Mouse (Mus musculus) kidney, embryonic 14.5 days (tissue): ENCODE data around the gene Ptpn5. TPM values are rescaled to one million over a fixed set of nuclear protein-coding genes. Genes with fewer than 3 reads are reported as not detected.

ENCODE experiments used
- ATAC-seq: fragments of 200-750 bp; cut with Nextera tagmentation; 2 replicates; pipeline ENCODE4 v1.8.0; 2017; ENCODE audit warnings: moderate number of reproducible peaks, mild to moderate bottlenecking, moderate TSS enrichment, moderate library complexity; ENCODE audit not compliant: low FRiP score, low TSS enrichment
- H3K27ac ChIP-seq: fragments of 300-500 bp; sonication (generic); 2 replicates; pipeline ENCODE4 v1.5.1; 2014; ENCODE audit warnings: low read depth, mild to moderate bottlenecking, low read length, moderate library complexity, mixed read lengths
- H3K27me3 ChIP-seq: fragments of 300-500 bp; sonication (generic); 2 replicates; pipeline ENCODE4 v1.6.1; 2014; ENCODE audit warnings: mild to moderate bottlenecking, low read length; ENCODE audit not compliant: control insufficient read depth, insufficient read depth
- H3K36me3 ChIP-seq: fragments of 300-500 bp; sonication (generic); 2 replicates; pipeline ENCODE4 v1.6.1; 2014; ENCODE audit warnings: low read length, mixed read lengths; ENCODE audit not compliant: control insufficient read depth, insufficient read depth
- H3K4me1 ChIP-seq: fragments of 300-500 bp; sonication (generic); 2 replicates; pipeline ENCODE4 v1.6.1; 2014; ENCODE audit warnings: low read length, mixed read lengths; ENCODE audit not compliant: control insufficient read depth, insufficient read depth
- H3K4me2 ChIP-seq: fragments of 300-500 bp; sonication (generic); replicated peaks from 2 replicates; pipeline ENCODE4 v1.6.1; 2014; ENCODE audit warnings: low read depth, mild to moderate bottlenecking, low read length
- H3K4me3 ChIP-seq: fragments of 300-500 bp; sonication (generic); 2 replicates; pipeline ENCODE4 v1.5.1; 2014; ENCODE audit warnings: mild to moderate bottlenecking, low read length
- H3K9ac ChIP-seq: fragments of 300-500 bp; sonication (generic); 2 replicates; pipeline ENCODE4 v1.6.1; 2014; ENCODE audit warnings: low read depth, mild to moderate bottlenecking, low read length, moderate library complexity
- H3K9me3 ChIP-seq: fragments of 300-500 bp; sonication (generic); 2 replicates; pipeline ENCODE4 v1.6.1; 2016; ENCODE audit warnings: low read length; ENCODE audit not compliant: control insufficient read depth
- WGBS: fragments of 180-500 bp; shearing (Covaris S2); extraction: QIAGEN DNeasy Blood & Tissue Kit; methylation state at CpG from one replicate; pipeline ENCODE4 v1.1.7; 2014; 5-methylcytosine and 5-hydroxymethylcytosine counted together
- polyA plus RNA-seq: library from polyadenylated mRNA; unstranded; fragments of >200 nt; fragmentation: Nextera tagmentation; extraction: Ambion mirVana; gene quantifications from 2 replicates; pipeline ENCODE4 v1.2.1, GENCODE M21; 2014

The Ptpn5 gene
- polyA plus RNA-seq, 1 experiment from 2014 or later: 0.57 TPM

GRCm38 (mm10) chr7:47122026-47122425 is 11.5 kb downstream of the Ptpn5 start:
- Histone ChIP-seq H3K4me3 (no peak overlapping the region), H3K27ac (no peak overlapping the region), H3K36me3 (no peaks in the 10 kb centered on the region), H3K9ac (no peak overlapping the region), H3K4me2 (no peak overlapping the region), H3K27me3 (no peaks in the 10 kb centered on the region), H3K9me3 (no peaks in the 10 kb centered on the region), H3K4me1 (no peaks in the 10 kb centered on the region)
- 90% methylated on average over 3 of the region's 3 CpGs for WGBS
- ATAC-seq: no peak

GRCm38 (mm10) chr7:47116666-47117065 is 16.8 kb downstream of the Ptpn5 start:
- 84% methylated on average over 6 of the region's 6 CpGs for WGBS
- no peak for ATAC-seq
- H3K27ac ChIP-seq: no peak overlapping the region

GRCm38 (mm10) chr7:47115491-47115890 is 18.0 kb downstream of the Ptpn5 start:
- Histone ChIP-seq H3K36me3 (no peaks in the 10 kb centered on the region), H3K4me1 (no peaks in the 10 kb centered on the region), H3K4me2 (no peak overlapping the region), H3K4me3 (no peak overlapping the region), H3K27me3 (no peaks in the 10 kb centered on the region), H3K27ac (no peak overlapping the region), H3K9ac (no peak overlapping the region), H3K9me3 (no peaks in the 10 kb centered on the region)
- ATAC-seq: no peak
- 86% methylated on average over 2 of the region's 2 CpGs for WGBS

More at GRCm38 (mm10) chr7:47116666-47117065, 16.8 kb downstream of the Ptpn5 start:
- Histone ChIP-seq H3K4me3 (no peak overlapping the region), H3K9me3 (no peaks in the 10 kb centered on the region), H3K36me3 (no peaks in the 10 kb centered on the region), H3K4me2 (no peak overlapping the region), H3K27me3 (no peaks in the 10 kb centered on the region), H3K9ac (no peak overlapping the region), H3K4me1 (no peaks in the 10 kb centered on the region)

DNA sequence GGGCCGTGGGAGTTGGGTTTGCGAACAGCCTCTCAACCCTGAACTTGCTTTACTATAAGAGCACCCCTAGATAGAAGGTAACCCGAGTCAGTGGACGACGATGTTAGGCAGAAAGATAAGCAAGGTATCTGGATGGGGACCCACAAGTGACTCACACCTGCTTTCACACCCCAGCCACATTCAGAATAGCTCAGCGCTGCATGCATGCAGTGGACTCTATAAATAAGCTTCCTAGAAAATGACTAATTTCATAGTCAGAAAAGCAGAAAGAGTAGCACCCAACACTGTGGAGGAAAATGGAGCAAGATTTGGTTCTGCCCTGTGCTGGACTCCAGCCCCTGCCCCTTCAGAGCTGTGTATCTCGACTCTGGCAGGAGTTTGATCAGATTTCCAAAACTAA is 20.1 kb downstream of the Ptpn5 start:
- Histone ChIP-seq H3K27me3 (no peaks in the 10 kb centered on the region), H3K9me3 (no peaks in the 10 kb centered on the region), H3K36me3 (no peaks in the 10 kb centered on the region), H3K4me2 (no peak overlapping the region), H3K9ac (no peak overlapping the region), H3K27ac (no peak overlapping the region), H3K4me3 (no peak overlapping the region), H3K4me1 (no peaks in the 10 kb centered on the region)
- WGBS: 83% methylated on average over 7 of the region's 7 CpGs
- ATAC-seq: no peak

- no peak overlapping the region for H3K4me2 ChIP-seq
- no peak for ATAC-seq
Observed at GRCm38 (mm10) chr7:47112036-47112435, 21.4 kb downstream of the Ptpn5 start.

GRCm38 (mm10) chr7:47111121-47111520 is 22.4 kb downstream of the Ptpn5 start:
- H3K27me3 ChIP-seq: no peaks in the 10 kb centered on the region
- no peaks in the 10 kb centered on the region for H3K36me3 ChIP-seq
- no peak overlapping the region for H3K4me3 ChIP-seq
- H3K9me3 ChIP-seq: no peaks in the 10 kb centered on the region
- no peaks in the 10 kb centered on the region for H3K4me1 ChIP-seq
- H3K9ac ChIP-seq: no peak overlapping the region
- no peak for ATAC-seq
- H3K27ac ChIP-seq: no peak overlapping the region
- H3K4me2 ChIP-seq: no peak overlapping the region
- 80% methylated on average over 3 of the region's 3 CpGs for WGBS

More at GRCm38 (mm10) chr7:47112036-47112435, 21.4 kb downstream of the Ptpn5 start:
- no peaks in the 10 kb centered on the region for H3K36me3 ChIP-seq
- no peaks in the 10 kb centered on the region for H3K9me3 ChIP-seq
- H3K27me3 ChIP-seq: no peaks in the 10 kb centered on the region
- H3K9ac ChIP-seq: no peak overlapping the region
- no peak overlapping the region for H3K4me3 ChIP-seq
- H3K27ac ChIP-seq: no peak overlapping the region
- no peaks in the 10 kb centered on the region for H3K4me1 ChIP-seq
- 92% methylated on average over 5 of the region's 5 CpGs for WGBS

DNA sequence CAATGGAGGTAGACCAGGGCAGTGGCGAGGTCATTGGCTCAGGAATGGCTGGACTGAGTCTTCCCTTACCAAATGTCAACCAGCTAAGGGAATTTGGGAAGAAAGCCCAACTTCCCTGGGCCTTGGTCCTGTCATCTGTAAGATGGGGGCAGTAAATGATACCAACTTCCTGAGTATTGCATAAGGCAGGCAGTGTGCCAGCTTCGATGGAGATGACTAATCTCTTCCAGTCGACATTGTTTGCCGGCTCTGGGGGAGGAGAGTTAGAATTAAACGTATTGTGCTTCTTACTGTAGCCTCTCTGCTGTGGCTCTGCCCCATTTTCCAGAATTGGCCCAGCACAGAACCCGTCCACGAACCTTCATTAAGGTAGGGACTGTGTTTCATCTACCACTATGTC is 23.0 kb downstream of the Ptpn5 start:
- no peak for ATAC-seq

DNA sequence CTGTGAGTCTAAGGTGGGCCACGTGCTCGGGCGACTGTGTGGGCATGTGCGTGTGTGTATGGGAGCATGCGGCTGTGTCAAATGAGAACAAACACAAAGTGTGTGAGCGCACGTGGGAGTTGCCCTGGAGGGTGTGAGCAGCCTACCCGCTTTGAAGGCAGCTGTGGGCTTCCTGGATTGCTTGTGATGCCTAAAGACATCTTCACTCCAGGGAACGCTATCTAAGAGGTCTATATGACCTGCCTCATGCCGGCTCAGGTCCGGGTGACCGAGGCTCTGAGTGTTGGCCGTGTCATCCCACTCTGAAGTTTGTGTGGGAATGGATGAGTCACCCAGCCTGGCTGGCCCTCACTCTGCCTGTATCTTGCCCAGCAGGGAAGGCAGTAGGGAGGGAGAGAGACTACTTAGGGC is 24.7 kb downstream of the Ptpn5 start:
- Histone ChIP-seq H3K9ac (no peak overlapping the region), H3K9me3 (no peaks in the 10 kb centered on the region), H3K27ac (no peak overlapping the region), H3K4me1 (no peaks in the 10 kb centered on the region), H3K36me3 (no peaks in the 10 kb centered on the region), H3K27me3 (no peaks in the 10 kb centered on the region), H3K4me3 (no peak overlapping the region), H3K4me2 (no peak overlapping the region)
- ATAC-seq: no peak
- WGBS: 80% methylated on average over 13 of the region's 13 CpGs

More for the DNA sequence above, 23.0 kb downstream of the Ptpn5 start:
- WGBS: 79% methylated on average over 7 of the region's 7 CpGs
- no peaks in the 10 kb centered on the region for H3K9me3 ChIP-seq
- H3K9ac ChIP-seq: no peak overlapping the region
- H3K27me3 ChIP-seq: no peaks in the 10 kb centered on the region
- no peaks in the 10 kb centered on the region for H3K4me1 ChIP-seq
- H3K27ac ChIP-seq: no peak overlapping the region
- no peaks in the 10 kb centered on the region for H3K36me3 ChIP-seq
- H3K4me3 ChIP-seq: no peak overlapping the region
- no peak overlapping the region for H3K4me2 ChIP-seq

DNA sequence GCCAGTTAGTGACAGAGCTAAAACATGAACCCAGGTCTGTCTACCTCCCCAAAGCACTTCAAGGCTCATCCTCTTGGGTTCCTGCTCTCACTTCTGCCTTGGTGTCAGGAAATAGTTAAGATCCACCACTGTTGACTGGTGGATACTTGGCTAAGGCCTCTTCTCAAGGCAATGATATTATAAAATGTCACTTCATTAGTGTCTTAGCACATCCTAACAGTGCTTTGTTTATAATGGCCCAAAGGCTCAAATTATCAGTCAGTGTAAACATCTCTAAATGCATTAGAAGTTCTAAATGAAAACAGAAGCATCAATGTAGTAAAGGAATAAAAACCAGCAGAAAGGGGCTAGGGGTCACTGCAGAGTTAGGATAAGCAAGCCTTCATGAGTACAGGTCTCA is 26.5 kb downstream of the Ptpn5 start:
- Histone ChIP-seq H3K4me2 (no peak overlapping the region), H3K36me3 (no peaks in the 10 kb centered on the region), H3K27me3 (no peaks in the 10 kb centered on the region), H3K9ac (no peak overlapping the region), H3K27ac (no peak overlapping the region), H3K4me1 (no peaks in the 10 kb centered on the region), H3K9me3 (no peaks in the 10 kb centered on the region), H3K4me3 (no peak overlapping the region)
- ATAC-seq: no peak
